ENCODE assay signal across 12 mouse cellular contexts in the genomic region with DNA sequence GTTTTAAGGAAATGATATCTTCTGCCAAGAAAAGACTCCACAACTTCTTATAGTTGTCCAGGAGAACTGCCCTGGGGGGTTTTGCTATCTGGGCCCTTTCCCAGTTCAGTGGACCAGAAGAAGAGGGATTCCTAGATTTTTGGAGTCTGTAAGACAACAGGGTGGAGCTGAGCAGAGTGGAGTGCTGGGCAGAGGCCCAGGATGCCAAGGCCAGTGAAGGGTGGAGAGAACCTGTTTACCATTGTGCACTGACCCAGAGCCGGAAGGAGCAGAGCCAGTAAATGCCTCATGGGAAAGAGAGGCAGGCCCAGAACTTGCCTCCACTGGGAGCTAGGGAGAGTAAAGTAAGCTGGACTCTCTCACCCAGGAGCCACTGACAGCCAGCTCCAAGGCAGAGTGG. TPM values are rescaled to one million over a fixed set of nuclear protein-coding genes. Genes with fewer than 3 reads are reported as not detected.
DNase-seq lines count a peak whose midpoint lies in the region; TF ChIP-seq lines count a peak whose summit lies in the region.
"Had no signal": no experiment of that assay in that cellular context is flagged by ENCODE, and none has a peak within 500 bp of the region (broad histone marks: within the 10 kb centered on the region; RNA-seq: fewer than 3 reads in every experiment).

No protein-coding gene starts in this region.

- 20% methylated on average over 1 of the region's 1 CpGs for WGBS in liver, adult 2 months

- TF ChIP-seq POLR2A in liver, adult 2 months (IDR thresholded peaks at IDR 0.05; ENCODE audit: extremely low read depth, insufficient read depth, low read length) = no peak

- no peak overlapping the region for H3K9ac ChIP-seq in liver, adult 2 months (ENCODE audit: low read depth, low read length)

- H3K79me2 ChIP-seq in liver, adult 2 months (ENCODE audit: control insufficient read depth, insufficient read depth, low read length) = peaks cover 43% of the 10 kb centered on the region; the same call in 1 of the 2 replicates

- H3K27me3 ChIP-seq in liver, adult 2 months (ENCODE audit: control insufficient read depth, insufficient read depth, low read length) = no peaks in the 10 kb centered on the region

- DNase-seq in liver, adult 2 months (ENCODE audit: extremely low read depth, low read depth, low spot score) = peak; percentile 87
- no peak for DNase-seq in liver
- DNase-seq in adrenal gland, postnatal 36 days = peak; percentile 60 to 69
- DNase-seq in kidney, adult 9 months = peak; percentile 96
- DNase-seq in lung, postnatal 36 days = peak; percentile 73
- no peak for DNase-seq in cerebellum, adult 11-12 months
- DNase-seq in retina, postnatal 1 day = no peak
- DNase-seq: cerebellum, adult 9-11 months had no signal

- no peaks in the 10 kb centered on the region for H3K36me3 ChIP-seq in liver, adult 2 months (ENCODE audit: control insufficient read depth, insufficient read depth, low read length)

- H3K27ac ChIP-seq in liver, adult 2 months (replicated peaks; ENCODE audit: insufficient read depth, low read depth, low read length) = peak overlapping the region; percentile 34

- no peak for TF ChIP-seq CTCF in liver, adult 2 months (IDR thresholded peaks at IDR 0.05; ENCODE audit: low read depth, low read length)

- H3K4me1 ChIP-seq in liver, adult 2 months (ENCODE audit: control insufficient read depth, insufficient read depth, low read length) = peaks cover 8% of the 10 kb centered on the region

- no peak overlapping the region for H3K4me3 ChIP-seq in liver, adult 2 months (ENCODE audit: insufficient read depth, low read depth, low read length)
- H3K4me3 ChIP-seq: megakaryocyte, embryonic 14.5 days; myocyte had no signal

RNA-seq across cellular contexts. Expression of a gene that starts 11.1 kb away (rescaled TPM):
- 23.4 and 23.6 TPM in 2 replicates for total RNA-seq in liver, adult 2 months (2014; rRNA removed)
- polyA plus RNA-seq in liver, adult 2 months (2012; rRNA removed) = 18.5 and 22.9 TPM in 2 replicates
- total RNA-seq in adrenal gland, postnatal 36 days (2021) = 10 to 100 TPM; 14.6 to 24.3 TPM

RNA-seq across cellular contexts. Expression of a gene that starts 20.3 kb away (rescaled TPM):
- total RNA-seq in liver, adult 2 months (2014; rRNA removed) = 1.4 and 1.7 TPM in 2 replicates
- polyA plus RNA-seq in liver, adult 2 months (2012; rRNA removed) = 2.3 and 2.5 TPM in 2 replicates
- total RNA-seq in adrenal gland, postnatal 36 days (2021) = 1 to 10 TPM; 4.0 to 4.6 TPM

RNA-seq across cellular contexts. Expression of a gene that starts 37.5 kb away (rescaled TPM):
- 4.3 and 4.6 TPM in 2 replicates for total RNA-seq in liver, adult 2 months (2014; rRNA removed)
- polyA plus RNA-seq in liver, adult 2 months (2012; rRNA removed) = 10.0 and 12.2 TPM in 2 replicates
- total RNA-seq in adrenal gland, postnatal 36 days (2021) = 10 to 100 TPM; 43.6 to 60.1 TPM

RNA-seq across cellular contexts. Expression of a gene that starts 37.6 kb away (rescaled TPM):
- 4.0 and 4.5 TPM in 2 replicates for total RNA-seq in liver, adult 2 months (2014; rRNA removed)
- polyA plus RNA-seq in liver, adult 2 months (2012; rRNA removed) = 6.5 and 9.3 TPM in 2 replicates
- total RNA-seq in adrenal gland, postnatal 36 days (2021) = 10 to 100 TPM in 1 of 2 experiments, 1 to 10 TPM in 1; 7.3 to 11.6 TPM

RNA-seq across cellular contexts. Expression of a gene that starts 38.5 kb away (rescaled TPM):
- total RNA-seq in liver, adult 2 months (2014; rRNA removed) = 0.47 TPM in 1 of 2 replicates, not detected in the other
- not detected in 2 replicates for polyA plus RNA-seq in liver, adult 2 months (2012; rRNA removed)
- total RNA-seq in adrenal gland, postnatal 36 days (2021) = under 1 TPM in 1 of 2 experiments, not detected in 1; 0.26 TPM
- total RNA-seq: layer of hippocampus, postnatal 10 days had no signal
- polyA plus RNA-seq: myocyte; testis, adult 2 months had no signal

Comparison
In these comparisons a context has a peak if more than half of its experiments do, and no peak if none do; other contexts are left out.
1. DNase-seq: peak in liver, adult 2 months (single experiment), adrenal gland, postnatal 36 days (2 of 2), kidney, adult 9 months (single experiment) and lung, postnatal 36 days (single experiment); none in liver (single experiment), cerebellum, adult 11-12 months (single experiment) and retina, postnatal 1 day (single experiment).